Mouse (Mus musculus) heart, embryonic 14.5 days (tissue): ENCODE measurements around the gene Urb2. TPM values are rescaled to one million over a fixed set of nuclear protein-coding genes. Genes with fewer than 3 reads are reported as not detected.

ENCODE experiments used
- ATAC-seq: fragments of 200-750 bp; cut with Nextera tagmentation; 2 replicates; pipeline ENCODE4 v1.8.0; 2017; ENCODE audit warnings: low read depth, moderate TSS enrichment; ENCODE audit not compliant: insufficient number of reproducible peaks, insufficient read depth, low FRiP score
- H3K27ac ChIP-seq, 2 experiments: fragments of 200-500 bp in 1 of 2; fragments of 300-500 bp in 1 of 2; sonication (generic) in 1 of 2; replicated peaks in 1 of 2; 2 replicates each; pipeline ENCODE4 v1.5.1; 2012 to 2014; ENCODE audit warnings: low read depth in 2 of 2, low read length in 2 of 2, control low read depth in 1 of 2, mild to moderate bottlenecking in 1 of 2, mixed read lengths in 1 of 2; ENCODE audit not compliant: control insufficient read depth in 1 of 2, insufficient read depth in 1 of 2
- H3K27me3 ChIP-seq: fragments of 300-500 bp; sonication (generic); 2 replicates; pipeline ENCODE4 v1.6.1; 2014; ENCODE audit warnings: mild to moderate bottlenecking, low read length, control low read depth; ENCODE audit not compliant: control insufficient read depth, insufficient read depth
- H3K36me3 ChIP-seq: fragments of 300-500 bp; sonication (generic); 2 replicates; pipeline ENCODE4 v1.6.1; 2014; ENCODE audit warnings: mild to moderate bottlenecking, control low read depth, low read length, mixed read lengths; ENCODE audit not compliant: control insufficient read depth, insufficient read depth
- H3K4me1 ChIP-seq, 2 experiments: fragments of 200-500 bp in 1 of 2; fragments of 300-500 bp in 1 of 2; sonication (generic) in 1 of 2; 2 replicates each; pipeline ENCODE4 v1.6.1; 2012 to 2014; ENCODE audit warnings: low read length in 2 of 2, control low read depth in 1 of 2, mixed read lengths in 1 of 2; ENCODE audit not compliant: control insufficient read depth in 2 of 2, insufficient read depth in 2 of 2
- H3K4me2 ChIP-seq: fragments of 300-500 bp; sonication (generic); 2 replicates; pipeline ENCODE4 v1.6.1; 2014; ENCODE audit warnings: mild to moderate bottlenecking, low read length
- H3K4me3 ChIP-seq, 2 experiments: fragments of 200-500 bp in 1 of 2; fragments of 300-500 bp in 1 of 2; sonication (generic) in 1 of 2; 2 replicates each; pipeline ENCODE4 v1.5.1; 2012 to 2014; ENCODE audit warnings: low read length in 2 of 2, mild to moderate bottlenecking in 2 of 2, control low read depth in 1 of 2, low read depth in 1 of 2, moderate library complexity in 1 of 2; ENCODE audit not compliant: control insufficient read depth in 1 of 2, insufficient read depth in 1 of 2
- H3K9ac ChIP-seq: fragments of 300-500 bp; sonication (generic); 2 replicates; pipeline ENCODE4 v1.6.1; 2014; ENCODE audit warnings: mild to moderate bottlenecking, low read length
- H3K9me3 ChIP-seq: fragments of 300-500 bp; sonication (generic); 2 replicates; pipeline ENCODE4 v1.6.1; 2016; ENCODE audit warnings: low read length, control low read depth; ENCODE audit not compliant: control insufficient read depth
- WGBS: fragments of 180-500 bp; shearing (Covaris S2); extraction: QIAGEN DNeasy Blood & Tissue Kit; methylation state at CpG from one replicate; pipeline ENCODE4 v1.1.7; 2014; 5-methylcytosine and 5-hydroxymethylcytosine counted together
- polyA plus RNA-seq: library from polyadenylated mRNA; unstranded; fragments of >200 nt; fragmentation: Nextera tagmentation; extraction: Ambion mirVana; gene quantifications from 2 replicates; pipeline ENCODE4 v1.2.1, GENCODE M21; 2014

Urb2 gene
- polyA plus RNA-seq, 1 experiment from 2014 or later: 4.4 TPM

- Histone ChIP-seq H3K9me3 (no peaks in the 10 kb centered on the region), H3K4me2 (peak overlapping the region; percentile 94), H3K4me1 (peaks cover 25 to 31% of the 10 kb centered on the region in 2 experiments), H3K27ac (peak overlapping the region; percentile 57 to 84), H3K4me3 (peak overlapping the region; percentile 77 to 93), H3K27me3 (no peaks in the 10 kb centered on the region), H3K9ac (peak overlapping the region; percentile 96), H3K36me3 (no peaks in the 10 kb centered on the region)
- peak; percentile 10; the same call in 1 of the 2 replicates for ATAC-seq
- WGBS: under 1% methylated on average over 48 of the region's 48 CpGs
Measured at GRCm38 (mm10) chr8:123982291-123982793, 39.0 kb upstream of the Urb2 start.

- Histone ChIP-seq H3K36me3 (no peaks in the 10 kb centered on the region), H3K9ac (peak within 1 kb of the TSS; percentile 96), H3K27me3 (no peaks in the 10 kb centered on the region), H3K4me1 (peaks cover 23 to 26% of the 10 kb centered on the region in 2 experiments), H3K4me3 (peak within 1 kb of the TSS; percentile 77 to 93), H3K4me2 (peak within 1 kb of the TSS; percentile 94), H3K27ac (peak within 1 kb of the TSS; percentile 84 to 86), H3K9me3 (no peaks in the 10 kb centered on the region)
- under 1% methylated on average over 39 of the region's 56 CpGs for WGBS
- peak; percentile 96 for ATAC-seq
Measured at GRCm38 (mm10) chr8:123982826-123983400, 38.4 kb upstream of the Urb2 start, which contains the start of gene Abcb10. Abcb10 (minus strand) TSS chr8:123983122.

- H3K27me3 ChIP-seq: no peaks in the 10 kb centered on the region
- peak overlapping the region; percentile 57 to 73 for H3K27ac ChIP-seq
- no peaks in the 10 kb centered on the region for H3K9me3 ChIP-seq
- WGBS: 19% methylated on average over 6 of the region's 6 CpGs
- 0 out of 2 replicates have a peak overlapping the region, but pooled peaks have one; percentile 1 for H3K9ac ChIP-seq
- 0 out of 2 replicates have a peak, but pooled peaks cover 4% of the 10 kb centered on the region for H3K36me3 ChIP-seq
- H3K4me3 ChIP-seq: no peak overlapping the region
- 0 out of 2 replicates have a peak, but pooled peaks have one; percentile 32 for ATAC-seq
- H3K4me2 ChIP-seq: peak overlapping the region; percentile 35
- H3K4me1 ChIP-seq: peaks cover 14 to 23% of the 10 kb centered on the region in 2 experiments
Measured at GRCm38 (mm10) chr8:123988605-123989038, 32.7 kb upstream of the Urb2 start.

GRCm38 (mm10) chr8:123989128-123989527 lies 32.2 kb upstream of the Urb2 start:
- 0 out of 2 replicates have a peak overlapping the region, but pooled peaks have one; percentile 1 for H3K9ac ChIP-seq
- H3K27me3 ChIP-seq: no peaks in the 10 kb centered on the region
- H3K4me3 ChIP-seq: no peak overlapping the region
- ATAC-seq: no peak
- 11% methylated on average over 7 of the region's 7 CpGs for WGBS
- peak overlapping the region; percentile 57 to 73 for H3K27ac ChIP-seq
- peak overlapping the region; percentile 35 for H3K4me2 ChIP-seq
- no peaks in the 10 kb centered on the region for H3K9me3 ChIP-seq
- H3K4me1 ChIP-seq: peaks cover 14 to 23% of the 10 kb centered on the region in 2 experiments
- 0 out of 2 replicates have a peak, but pooled peaks cover 4% of the 10 kb centered on the region for H3K36me3 ChIP-seq

- Histone ChIP-seq H3K4me2 (no peak overlapping the region), H3K9me3 (no peaks in the 10 kb centered on the region), H3K4me1 (peaks cover 14 to 23% of the 10 kb centered on the region in 2 experiments), H3K9ac (no peak overlapping the region), H3K4me3 (no peak overlapping the region), H3K36me3 (peaks cover 9% of the 10 kb centered on the region), H3K27me3 (no peaks in the 10 kb centered on the region), H3K27ac (no peak overlapping the region)
- no peak for ATAC-seq
- 41% methylated on average over 13 of the region's 13 CpGs for WGBS
Measured at GRCm38 (mm10) chr8:123990277-123991049, 30.8 kb upstream of the Urb2 start.

- Histone ChIP-seq H3K27ac (no peak overlapping the region), H3K9me3 (no peaks in the 10 kb centered on the region), H3K4me2 (no peak overlapping the region), H3K4me3 (no peak overlapping the region), H3K4me1 (peaks cover 14 to 23% of the 10 kb centered on the region in 2 experiments), H3K27me3 (no peaks in the 10 kb centered on the region), H3K36me3 (peaks cover 27% of the 10 kb centered on the region), H3K9ac (no peak overlapping the region)
- no peak for ATAC-seq
- whole genome bisulfite sequencing: 63% methylated on average over 8 of the region's 8 CpGs
Measured at GRCm38 (mm10) chr8:123992587-123992986, 28.7 kb upstream of the Urb2 start.

GRCm38 (mm10) chr8:123993597-123993996 lies 27.7 kb upstream of the Urb2 start:
- no peak for ATAC-seq
- peaks cover 12 to 22% of the 10 kb centered on the region in 2 experiments for H3K4me1 ChIP-seq
- WGBS: 87% methylated on average over 5 of the region's 5 CpGs
- H3K27ac ChIP-seq: no peak overlapping the region
- no peaks in the 10 kb centered on the region for H3K9me3 ChIP-seq
- peaks cover 36% of the 10 kb centered on the region for H3K36me3 ChIP-seq
- no peak overlapping the region for H3K4me2 ChIP-seq
- no peaks in the 10 kb centered on the region for H3K27me3 ChIP-seq
- H3K4me3 ChIP-seq: no peak overlapping the region
- H3K9ac ChIP-seq: no peak overlapping the region
